Mouse (Mus musculus): ENCODE measurements around the gene Bfar. TPM values are rescaled to one million over a fixed set of nuclear protein-coding genes. Genes with fewer than 3 reads are reported as not detected.

Gene Bfar
- total RNA-seq, 2 experiments from 2014 or later, result 41.2 to 44.2 TPM

Other genes with a start within 250 kb of the Bfar start
- 10 to 100 TPM; 18.1 to 18.4 TPM for gene Parn, start 3.7 kb upstream of the Bfar start, total RNA-seq (2021)
- gene 3110001I22Rik, start 71 bp downstream of the Bfar start, total RNA-seq (2021), result 1 to 10 TPM; 2.7 to 2.8 TPM
- not detected for gene Pla2g10, start 59.1 kb downstream of the Bfar start, total RNA-seq (2021)
- 10 to 100 TPM; 42.5 to 47.6 TPM for gene Rrn3, start 108.8 kb downstream of the Bfar start, total RNA-seq (2021)
- gene Ntan1, start 147.0 kb downstream of the Bfar start, total RNA-seq (2021), result 10 to 100 TPM; 66.2 to 66.5 TPM
- gene Pdxdc1, start 231.3 kb downstream of the Bfar start, total RNA-seq (2021), result 10 to 100 TPM; 78.5 to 80.1 TPM
- 1 to 10 TPM in 1 of 2 experiments, under 1 TPM in 1; 0.74 to 1.3 TPM for gene Mpv17l, start 231.3 kb downstream of the Bfar start, total RNA-seq (2021)

All from heart, postnatal 10 days (tissue).